Mouse (Mus musculus) cerebellum, adult 2 months (tissue): ENCODE data around the gene Bckdhb.

Experiments used
- CTCF ChIP-seq: fragments of 200-500 bp; IDR thresholded peaks from 2 replicates; pipeline ENCODE4 v1.5.1; 2011; ENCODE audit warnings: low read depth, mild to moderate bottlenecking, control low read depth, low read length, moderate library complexity, borderline replicate concordance; ENCODE audit not compliant: insufficient read depth
- POLR2A ChIP-seq: fragments of 200-500 bp; IDR thresholded peaks from 2 replicates; pipeline ENCODE4 v1.6.1; 2011; ENCODE audit warnings: low read length, control low read depth, borderline replicate concordance; ENCODE audit not compliant: insufficient read depth

DNA sequence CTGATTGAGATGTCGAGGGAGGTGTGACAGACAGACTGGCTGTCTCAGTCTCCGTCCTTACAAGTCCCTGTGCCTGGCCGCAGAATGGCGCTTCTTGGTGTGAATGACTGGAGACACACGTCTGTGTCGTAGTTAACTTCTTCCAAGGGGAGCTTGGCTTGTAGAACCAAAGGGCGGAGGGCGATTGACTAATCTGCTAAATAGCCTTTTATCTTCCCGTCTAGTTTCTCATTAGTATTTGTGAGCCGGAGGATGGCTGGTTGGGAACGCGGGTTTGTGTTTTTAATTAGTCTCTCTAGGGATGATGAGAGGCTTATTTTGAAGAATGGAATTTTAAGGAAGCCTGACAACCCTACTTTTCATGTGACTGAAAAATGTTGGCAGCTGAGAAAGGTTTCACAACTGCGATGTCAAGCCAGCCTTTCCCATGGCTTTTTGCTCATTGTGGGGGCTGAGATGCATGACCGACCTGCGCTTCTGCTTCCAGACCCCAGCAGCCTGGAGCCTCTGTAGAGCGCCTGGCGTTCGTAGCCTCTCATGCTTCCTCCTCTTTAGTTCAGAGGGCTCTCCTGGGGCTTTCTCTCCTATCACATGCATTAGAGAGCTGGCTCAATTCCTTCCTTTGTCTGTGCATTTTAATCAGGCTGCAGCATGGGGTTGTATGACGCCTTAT lies 107.9 kb downstream of the Bckdhb start:
- TF ChIP-seq POLR2A = no peak
- no peak for TF ChIP-seq CTCF
